Mouse (Mus musculus) adipocyte (in vitro differentiated cells): ENCODE results near the gene Cs.

Experiments
- DNase-seq: peaks from one replicate; pipeline ENCODE4 v3.0.0-alpha.2; 2016; ENCODE audit warnings: low spot score

Cs gene

GRCm38 (mm10) chr10:128376455-128377211, 39.1 kb downstream of the Cs start, which contains the start of gene Ankrd52:
Gene Ankrd52 (plus strand): TSS chr10:128377115.
- DNase-seq = peak; percentile 70

- peak; percentile 32 for DNase-seq
Observed at GRCm38 (mm10) chr10:128377222-128377939, 39.8 kb downstream of the Cs start.

- no peak for DNase-seq
Observed at GRCm38 (mm10) chr10:128377940-128378448, 40.5 kb downstream of the Cs start.

GRCm38 (mm10) chr10:128378462-128378861, 40.9 kb downstream of the Cs start:
- DNase-seq = no peak

- DNase-seq = no peak
Observed at GRCm38 (mm10) chr10:128379260-128379659, 41.7 kb downstream of the Cs start.

- peak; percentile 34 for DNase-seq
Observed at GRCm38 (mm10) chr10:128380565-128380964, 43.0 kb downstream of the Cs start.

GRCm38 (mm10) chr10:128382482-128382881, 44.9 kb downstream of the Cs start:
- DNase-seq = no peak

GRCm38 (mm10) chr10:128385902-128386301, 48.4 kb downstream of the Cs start:
- no peak for DNase-seq

- no peak for DNase-seq
Observed at GRCm38 (mm10) chr10:128388941-128389340, 51.4 kb downstream of the Cs start.

GRCm38 (mm10) chr10:128389570-128389969, 52.0 kb downstream of the Cs start:
- DNase-seq = no peak

GRCm38 (mm10) chr10:128390366-128390765, 52.8 kb downstream of the Cs start:
- DNase-seq = no peak

GRCm38 (mm10) chr10:128391850-128392249, 54.3 kb downstream of the Cs start:
- DNase-seq = no peak

GRCm38 (mm10) chr10:128396017-128396673, 58.6 kb downstream of the Cs start:
- DNase-seq = no peak

- DNase-seq = no peak
Observed at GRCm38 (mm10) chr10:128396716-128397264, 59.3 kb downstream of the Cs start.

- DNase-seq = no peak
Observed at GRCm38 (mm10) chr10:128397466-128397865, 59.9 kb downstream of the Cs start.

- DNase-seq = no peak
Observed at GRCm38 (mm10) chr10:128400338-128400737, 62.8 kb downstream of the Cs start.

GRCm38 (mm10) chr10:128401056-128401455, 63.5 kb downstream of the Cs start, which contains the start of gene Slc39a5:
Gene Slc39a5 (minus strand): TSS chr10:128401229.
- DNase-seq = no peak

GRCm38 (mm10) chr10:128401638-128402037, 64.1 kb downstream of the Cs start:
- DNase-seq = no peak

- no peak for DNase-seq
Observed at GRCm38 (mm10) chr10:128403931-128404330, 66.4 kb downstream of the Cs start.

- no peak for DNase-seq
Observed at GRCm38 (mm10) chr10:128408591-128409535, 71.3 kb downstream of the Cs start.
